Mouse (Mus musculus): ENCODE measurements around the gene Ankle1. TPM values are rescaled to one million over a fixed set of nuclear protein-coding genes. Genes with fewer than 3 reads are reported as not detected.

The Ankle1 gene
- polyA plus RNA-seq, 1 experiment: 6.3 TPM

GRCm38 (mm10) chr8:71456906-71457305, 51.1 kb downstream of the Ankle1 start:
- Histone ChIP-seq H3ac (ENCODE audit: control insufficient read depth, insufficient read length, low read depth) (no peak overlapping the region), H3K79me3 (ENCODE audit: low read depth) (peaks cover 2% of the 10 kb centered on the region), H3K36me3 (ENCODE audit: control insufficient read depth, insufficient read depth) (peaks cover 23% of the 10 kb centered on the region), H3K4me3 (ENCODE audit: insufficient read depth, poor library complexity, severe bottlenecking) (no peak overlapping the region), H3K79me2 (ENCODE audit: control insufficient read depth, insufficient read depth) (peaks cover 11% of the 10 kb centered on the region), H3K27me3 (ENCODE audit: control insufficient read depth, insufficient read depth, insufficient read length) (no peaks in the 10 kb centered on the region)
- no peak for TF ChIP-seq MYOG (IDR thresholded peaks at IDR 0.05; ENCODE audit: control insufficient read depth, extremely low read depth, insufficient read length)
- TF ChIP-seq MYOD1 (IDR thresholded peaks at IDR 0.05; ENCODE audit: control insufficient read depth, insufficient read length, low read depth): no peak
- no peak for TF ChIP-seq CEBPB (IDR thresholded peaks at IDR 0.05; ENCODE audit: low read depth)
- no peak for TF ChIP-seq FOSL1 (IDR thresholded peaks at IDR 0.05; ENCODE audit: insufficient read depth, low read length, poor library complexity, severe bottlenecking)

- no peak overlapping the region for H3ac ChIP-seq (ENCODE audit: control insufficient read depth, insufficient read length, low read depth)
- peaks cover 19% of the 10 kb centered on the region for H3K79me2 ChIP-seq (ENCODE audit: control insufficient read depth, insufficient read depth)
- H3K4me3 ChIP-seq (ENCODE audit: insufficient read depth, poor library complexity, severe bottlenecking): no peak overlapping the region
- no peaks in the 10 kb centered on the region for H3K27me3 ChIP-seq (ENCODE audit: control insufficient read depth, insufficient read depth, insufficient read length)
- TF ChIP-seq MYOG (IDR thresholded peaks at IDR 0.05; ENCODE audit: control insufficient read depth, extremely low read depth, insufficient read length) (no peak), MYOD1 (IDR thresholded peaks at IDR 0.05; ENCODE audit: control insufficient read depth, insufficient read length, low read depth) (no peak), USF1 (IDR thresholded peaks at IDR 0.05; ENCODE audit: low read depth) (no peak), FOSL1 (IDR thresholded peaks at IDR 0.05; ENCODE audit: insufficient read depth, low read length, poor library complexity, severe bottlenecking) (no peak), MAX (IDR thresholded peaks at IDR 0.05) (no peak), CEBPB (IDR thresholded peaks at IDR 0.05; ENCODE audit: low read depth) (no peak), CTCF (IDR thresholded peaks at IDR 0.05; ENCODE audit: control insufficient read depth, insufficient read depth, insufficient read length) (no peak)
- peaks cover 5% of the 10 kb centered on the region for H3K79me3 ChIP-seq (ENCODE audit: low read depth)
- H3K36me3 ChIP-seq (ENCODE audit: control insufficient read depth, insufficient read depth): peaks cover 23% of the 10 kb centered on the region
Observed at GRCm38 (mm10) chr8:71457659-71458270, 52.0 kb downstream of the Ankle1 start.

Other genes starting within 250 kb of the Ankle1 start
- gene Myo9b, start 133.3 kb upstream of the Ankle1 start, polyA plus RNA-seq (2012; fragmentation: generic; extraction: Trizol): 53.6 TPM
- 40.4 TPM for gene Haus8, start 133.1 kb upstream of the Ankle1 start, polyA plus RNA-seq (2012; fragmentation: generic; extraction: Trizol)
- gene Use1, start 39.2 kb upstream of the Ankle1 start, polyA plus RNA-seq (2012; fragmentation: generic; extraction: Trizol): 105 TPM
- 11.2 TPM for gene Ocel1, start 34.7 kb upstream of the Ankle1 start, polyA plus RNA-seq (2012; fragmentation: generic; extraction: Trizol)
- gene Nr2f6, start 24.1 kb upstream of the Ankle1 start, polyA plus RNA-seq (2012; fragmentation: generic; extraction: Trizol): 73.0 TPM
- gene Ushbp1, start 10.2 kb upstream of the Ankle1 start, polyA plus RNA-seq (2012; fragmentation: generic; extraction: Trizol): 0.04 TPM
- gene Babam1, start 9.1 kb upstream of the Ankle1 start, polyA plus RNA-seq (2012; fragmentation: generic; extraction: Trizol): 118 TPM
- 73.6 TPM for gene Abhd8, start 57.6 kb downstream of the Ankle1 start, polyA plus RNA-seq (2012; fragmentation: generic; extraction: Trizol)
- 121 TPM for gene Mrpl34, start 58.9 kb downstream of the Ankle1 start, polyA plus RNA-seq (2012; fragmentation: generic; extraction: Trizol)
- 104 TPM for gene Dda1, start 63.2 kb downstream of the Ankle1 start, polyA plus RNA-seq (2012; fragmentation: generic; extraction: Trizol)
- gene Ano8, start 80.0 kb downstream of the Ankle1 start, polyA plus RNA-seq (2012; fragmentation: generic; extraction: Trizol): 22.1 TPM
- gene Gtpbp3, start 82.1 kb downstream of the Ankle1 start, polyA plus RNA-seq (2012; fragmentation: generic; extraction: Trizol): 21.4 TPM
- 0.07 TPM for gene Plvap, start 105.7 kb downstream of the Ankle1 start, polyA plus RNA-seq (2012; fragmentation: generic; extraction: Trizol)
- gene Ccdc194, start 119.7 kb downstream of the Ankle1 start, polyA plus RNA-seq (2012; fragmentation: generic; extraction: Trizol): 0.01 TPM
- 12.1 TPM for gene Bst2, start 131.4 kb downstream of the Ankle1 start, polyA plus RNA-seq (2012; fragmentation: generic; extraction: Trizol)
- 70.7 TPM for gene Mvb12a, start 136.9 kb downstream of the Ankle1 start, polyA plus RNA-seq (2012; fragmentation: generic; extraction: Trizol)
- 0.18 TPM for gene Tmem221, start 152.9 kb downstream of the Ankle1 start, polyA plus RNA-seq (2012; fragmentation: generic; extraction: Trizol)
- 0.02 TPM for gene Nxnl1, start 160.6 kb downstream of the Ankle1 start, polyA plus RNA-seq (2012; fragmentation: generic; extraction: Trizol)
- gene Slc27a1, start 162.9 kb downstream of the Ankle1 start, polyA plus RNA-seq (2012; fragmentation: generic; extraction: Trizol): 57.5 TPM
- 231 TPM for gene Pgls, start 186.2 kb downstream of the Ankle1 start, polyA plus RNA-seq (2012; fragmentation: generic; extraction: Trizol)
- 2.4 TPM for gene Fam129c, start 191.6 kb downstream of the Ankle1 start, polyA plus RNA-seq (2012; fragmentation: generic; extraction: Trizol)
- gene Colgalt1, start 205.0 kb downstream of the Ankle1 start, polyA plus RNA-seq (2012; fragmentation: generic; extraction: Trizol): 72.3 TPM